Mouse (Mus musculus): ENCODE data around the gene Hivep3. TPM values are rescaled to one million over a fixed set of nuclear protein-coding genes. Genes with fewer than 3 reads are reported as not detected.

The Hivep3 gene
- total and polyA plus RNA-seq, 3 experiments: 14.4 to 32.3 (median 21.2) TPM

DNA sequence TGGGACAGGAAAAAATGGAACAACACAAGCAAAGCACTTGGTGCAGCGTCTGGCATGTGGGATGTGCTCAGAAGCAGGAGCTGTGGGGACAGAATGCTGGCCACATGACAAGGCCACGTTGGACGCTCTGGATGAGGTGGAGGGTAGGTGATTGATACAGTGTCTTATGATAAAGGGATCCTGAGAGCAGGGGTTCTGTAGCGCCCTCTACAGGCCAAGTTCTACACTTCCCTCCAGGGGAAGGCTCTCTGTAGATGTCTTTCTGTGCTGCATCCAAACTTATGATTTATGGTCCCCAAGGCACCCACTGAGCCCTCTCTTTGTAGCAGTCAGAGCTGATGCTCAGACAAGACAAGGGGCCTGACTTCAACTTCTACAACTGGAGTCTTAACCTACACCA, 419.1 kb downstream of the Hivep3 start:
- Histone ChIP-seq H3K9ac (ENCODE audit: insufficient read depth, low read depth) (no peak overlapping the region), H3K27ac (ENCODE audit: insufficient read depth, low read depth) (no peak overlapping the region), H3K4me2 (ENCODE audit: insufficient read depth, low read depth, poor library complexity, severe bottlenecking) (no peak overlapping the region), H3K79me2 (replicated peaks; ENCODE audit: control insufficient read depth, extremely low read depth, insufficient read depth, poor library complexity, severe bottlenecking) (no peaks in the 10 kb centered on the region), H3K27me3 (replicated peaks) (peaks cover 39% of the 10 kb centered on the region), H3K4me1 (ENCODE audit: control insufficient read depth in 1 of 2, insufficient read depth in 2 of 2) (peaks cover 0 to 4% of the 10 kb centered on the region in 2 experiments; a peak in 1 of 4 replicates), H3K4me3 (replicated peaks in 1 of 3; ENCODE audit: low read depth in 2 of 3, low read length in 2 of 3, poor library complexity in 1 of 3) (no peak overlapping the region), H3K36me3 (replicated peaks in 1 of 2; ENCODE audit: control insufficient read depth in 1 of 2, insufficient read depth in 1 of 2, low read length in 1 of 2) (no peaks in the 10 kb centered on the region), H3K9me3 (replicated peaks; ENCODE audit: low read length) (no peaks in the 10 kb centered on the region)
- DNase-seq (ENCODE audit: extremely low read depth): peak; percentile 41
- TF ChIP-seq JUND (conservative IDR thresholded peaks at IDR 0.05; ENCODE audit: low read depth, low read length) (no peak), NELFE (IDR thresholded peaks at IDR 0.05; ENCODE audit: low read depth, low read length) (no peak), CTCF (conservative IDR thresholded peaks at IDR 0.05 in 1 of 2, IDR thresholded peaks at IDR 0.05 in 1 of 2; ENCODE audit: low read depth in 2 of 2, low read length in 2 of 2) (peak; percentile 61 to 83), ZMIZ1 (IDR thresholded peaks at IDR 0.05; ENCODE audit: low read depth, low read length) (no peak), RAD21 (IDR thresholded peaks at IDR 0.05; ENCODE audit: low read depth, low read length) (peak; percentile 16)
- dilution Hi-C loops (cut with MboI; ENCODE audit: extremely low pct_ligation_motif_present, extremely low pct_unique_long_range_greater_than_20kb, low sequenced_read_pairs): no loop called here
- in situ Hi-C loops (cut with MboI; ENCODE audit: low pct_ligation_motif_present, low pct_unique_long_range_greater_than_20kb, low sequenced_read_pairs): no loop called here

DNA sequence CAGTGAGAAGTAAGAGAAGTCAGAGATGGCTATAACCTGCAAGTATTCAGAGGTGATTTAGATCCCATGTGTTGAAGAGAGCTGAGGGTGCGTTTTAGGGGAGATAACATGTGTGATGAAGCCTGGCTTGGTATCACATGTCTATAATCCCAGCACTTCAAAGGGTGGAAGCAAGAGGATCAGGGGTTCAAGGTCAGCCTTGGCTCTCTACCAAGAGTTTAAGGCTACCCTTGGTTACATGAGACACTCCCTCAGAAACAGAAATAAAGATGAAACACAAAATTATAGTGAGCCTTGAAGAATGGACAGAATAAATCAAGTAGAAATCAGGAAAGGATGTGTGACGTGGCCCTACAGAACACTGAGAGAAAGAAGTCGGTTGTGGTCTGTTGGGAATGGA, 420.2 kb downstream of the Hivep3 start:
- dilution Hi-C loops (cut with MboI; ENCODE audit: extremely low pct_ligation_motif_present, extremely low pct_unique_long_range_greater_than_20kb, low sequenced_read_pairs): no loop called here
- TF ChIP-seq ZNF384 (IDR thresholded peaks at IDR 0.05; ENCODE audit: low read depth, low read length) (no peak), RAD21 (IDR thresholded peaks at IDR 0.05; ENCODE audit: low read depth, low read length) (no peak), IRF4 (IDR thresholded peaks at IDR 0.05; ENCODE audit: low read depth, low read length) (no peak), USF2 (conservative IDR thresholded peaks at IDR 0.05; ENCODE audit: low read depth, low read length) (no peak), ZKSCAN1 (IDR thresholded peaks at IDR 0.05; ENCODE audit: borderline replicate concordance, low read depth, low read length) (no peak)

DNA sequence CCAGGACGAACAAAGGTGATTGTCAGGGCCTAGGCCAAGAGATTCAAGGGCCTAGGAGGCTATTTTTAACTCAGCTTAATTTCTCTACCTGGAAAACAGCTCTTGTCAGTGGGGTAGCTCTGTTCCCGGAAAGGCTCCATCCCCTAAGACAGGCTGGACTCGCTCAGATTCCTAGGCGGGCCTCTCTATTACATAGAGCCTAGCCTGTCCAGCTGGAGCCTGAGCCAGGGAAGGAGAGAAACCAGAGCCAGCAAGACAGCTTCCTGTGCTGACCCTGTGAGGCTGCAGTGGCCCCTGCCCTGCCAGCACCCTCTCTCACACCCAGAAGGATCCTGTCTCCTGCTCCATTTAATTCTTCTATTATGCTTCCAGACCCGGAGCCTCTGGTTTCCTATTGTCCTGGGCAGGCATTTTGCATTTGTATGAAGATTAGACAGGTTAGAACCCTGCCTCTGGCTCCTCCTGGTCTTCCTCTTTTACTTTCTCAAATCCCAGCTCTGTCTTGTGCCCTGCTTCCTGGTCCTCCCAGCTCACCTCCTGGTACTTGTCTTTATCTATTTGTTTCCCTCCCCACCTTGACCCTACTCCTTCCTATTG, 425.2 kb downstream of the Hivep3 start:
- in situ Hi-C loops (cut with MboI; ENCODE audit: low pct_ligation_motif_present, low pct_unique_long_range_greater_than_20kb, low sequenced_read_pairs) (no loop called here), dilution Hi-C loops (cut with MboI; ENCODE audit: extremely low pct_ligation_motif_present, extremely low pct_unique_long_range_greater_than_20kb, low sequenced_read_pairs) (no loop called here)
- Histone ChIP-seq H3K27ac (ENCODE audit: insufficient read depth, low read depth) (no peak overlapping the region), H3K4me3 (replicated peaks in 1 of 3; ENCODE audit: low read depth in 2 of 3, low read length in 2 of 3, poor library complexity in 1 of 3) (no peak overlapping the region), H3K36me3 (replicated peaks in 1 of 2; ENCODE audit: control insufficient read depth in 1 of 2, insufficient read depth in 1 of 2, low read length in 1 of 2) (no peaks in the 10 kb centered on the region), H3K79me2 (replicated peaks; ENCODE audit: control insufficient read depth, extremely low read depth, insufficient read depth, poor library complexity, severe bottlenecking) (no peaks in the 10 kb centered on the region), H3K27me3 (replicated peaks) (peaks cover 37% of the 10 kb centered on the region), H3K4me1 (ENCODE audit: control insufficient read depth in 1 of 2, insufficient read depth in 2 of 2) (peaks cover 6 to 22% of the 10 kb centered on the region in 2 experiments), H3K9ac (ENCODE audit: insufficient read depth, low read depth) (no peak overlapping the region), H3K9me3 (replicated peaks; ENCODE audit: low read length) (no peaks in the 10 kb centered on the region), H3K4me2 (ENCODE audit: insufficient read depth, low read depth, poor library complexity, severe bottlenecking) (no peak overlapping the region)
- DNase-seq (ENCODE audit: extremely low read depth): no peak
- no peak for TF ChIP-seq UBTF (IDR thresholded peaks at IDR 0.05; ENCODE audit: low read depth, low read length)
- no peak for TF ChIP-seq SIN3A (IDR thresholded peaks at IDR 0.05; ENCODE audit: low read length)
- TF ChIP-seq NRF1 (IDR thresholded peaks at IDR 0.05; ENCODE audit: low read depth, low read length): no peak
- no peak for TF ChIP-seq RAD21 (IDR thresholded peaks at IDR 0.05; ENCODE audit: low read depth, low read length)
- no peak for TF ChIP-seq HCFC1 (IDR thresholded peaks at IDR 0.05; ENCODE audit: low read depth, low read length)
- TF ChIP-seq SMC3 (IDR thresholded peaks at IDR 0.05; ENCODE audit: low read depth, low read length): no peak
- TF ChIP-seq USF1 (IDR thresholded peaks at IDR 0.05; ENCODE audit: low read depth, low read length): no peak
- TF ChIP-seq MAZ (IDR thresholded peaks at IDR 0.05; ENCODE audit: low read depth, low read length): no peak
- no peak for TF ChIP-seq POLR2AphosphoS2 (IDR thresholded peaks at IDR 0.05; ENCODE audit: low read depth, low read length)
- no peak for TF ChIP-seq ZKSCAN1 (IDR thresholded peaks at IDR 0.05; ENCODE audit: borderline replicate concordance, low read depth, low read length)
- TF ChIP-seq MAFK (IDR thresholded peaks at IDR 0.05; ENCODE audit: insufficient replicate concordance, low read length): no peak
- TF ChIP-seq CHD1 (IDR thresholded peaks at IDR 0.05; ENCODE audit: low read depth, low read length): no peak
- no peak for TF ChIP-seq MYC (IDR thresholded peaks at IDR 0.05; ENCODE audit: low read depth, low read length)
- TF ChIP-seq MEF2A (IDR thresholded peaks at IDR 0.05; ENCODE audit: borderline replicate concordance, low read depth, low read length): no peak
- no peak for TF ChIP-seq JUN (IDR thresholded peaks at IDR 0.05; ENCODE audit: insufficient read depth, low read depth, low read length)
- TF ChIP-seq TBP (conservative IDR thresholded peaks at IDR 0.05; ENCODE audit: low read depth, low read length): no peak
- no peak for TF ChIP-seq NELFE (IDR thresholded peaks at IDR 0.05; ENCODE audit: low read depth, low read length)
- TF ChIP-seq ZC3H11A (IDR thresholded peaks at IDR 0.05; ENCODE audit: low read depth, low read length): no peak

More for the DNA sequence above, 420.2 kb downstream of the Hivep3 start:
- Histone ChIP-seq H3K27ac (ENCODE audit: insufficient read depth, low read depth) (no peak overlapping the region), H3K4me2 (ENCODE audit: insufficient read depth, low read depth, poor library complexity, severe bottlenecking) (no peak overlapping the region), H3K27me3 (replicated peaks) (peaks cover 43% of the 10 kb centered on the region), H3K79me2 (replicated peaks; ENCODE audit: control insufficient read depth, extremely low read depth, insufficient read depth, poor library complexity, severe bottlenecking) (no peaks in the 10 kb centered on the region), H3K36me3 (replicated peaks in 1 of 2; ENCODE audit: control insufficient read depth in 1 of 2, insufficient read depth in 1 of 2, low read length in 1 of 2) (no peaks in the 10 kb centered on the region), H3K9ac (ENCODE audit: insufficient read depth, low read depth) (no peak overlapping the region), H3K9me3 (replicated peaks; ENCODE audit: low read length) (no peaks in the 10 kb centered on the region), H3K4me3 (replicated peaks in 1 of 3; ENCODE audit: low read depth in 2 of 3, low read length in 2 of 3, poor library complexity in 1 of 3) (no peak overlapping the region), H3K4me1 (ENCODE audit: control insufficient read depth in 1 of 2, insufficient read depth in 2 of 2) (peaks cover 0 to 4% of the 10 kb centered on the region in 2 experiments; a peak in 1 of 4 replicates)
- no peak for DNase-seq (ENCODE audit: extremely low read depth)
- in situ Hi-C loops (cut with MboI; ENCODE audit: low pct_ligation_motif_present, low pct_unique_long_range_greater_than_20kb, low sequenced_read_pairs): no loop called here
